Mouse (Mus musculus) left cerebral cortex, postnatal 36 days (tissue): ENCODE measurements around the gene Gsc. TPM values are rescaled to one million over a fixed set of nuclear protein-coding genes. Genes with fewer than 3 reads are reported as not detected.
A peak's percentile ranks its signal among the peaks of the same experiment; 100 is the strongest.

Source experiments
- DNase-seq, 2 experiments: peaks; one replicate each; pipeline ENCODE4 v3.0.0; 2021 to 2022; ENCODE audit warnings: low spot score in 2 of 2, mixed read lengths in 1 of 2
- intact Hi-C: fragments of 180-260 bp; cut with DNase I; formaldehyde crosslinking; loops from one replicate; pipeline ENCODE4 v1.15.1; 2025
- total RNA-seq, 2 experiments: library from RNA; stranded (reverse); gene quantifications; 2 replicates each; pipeline ENCODE4 v1.2.3; 2021

Gene Gsc
- not detected for total RNA-seq

DNA sequence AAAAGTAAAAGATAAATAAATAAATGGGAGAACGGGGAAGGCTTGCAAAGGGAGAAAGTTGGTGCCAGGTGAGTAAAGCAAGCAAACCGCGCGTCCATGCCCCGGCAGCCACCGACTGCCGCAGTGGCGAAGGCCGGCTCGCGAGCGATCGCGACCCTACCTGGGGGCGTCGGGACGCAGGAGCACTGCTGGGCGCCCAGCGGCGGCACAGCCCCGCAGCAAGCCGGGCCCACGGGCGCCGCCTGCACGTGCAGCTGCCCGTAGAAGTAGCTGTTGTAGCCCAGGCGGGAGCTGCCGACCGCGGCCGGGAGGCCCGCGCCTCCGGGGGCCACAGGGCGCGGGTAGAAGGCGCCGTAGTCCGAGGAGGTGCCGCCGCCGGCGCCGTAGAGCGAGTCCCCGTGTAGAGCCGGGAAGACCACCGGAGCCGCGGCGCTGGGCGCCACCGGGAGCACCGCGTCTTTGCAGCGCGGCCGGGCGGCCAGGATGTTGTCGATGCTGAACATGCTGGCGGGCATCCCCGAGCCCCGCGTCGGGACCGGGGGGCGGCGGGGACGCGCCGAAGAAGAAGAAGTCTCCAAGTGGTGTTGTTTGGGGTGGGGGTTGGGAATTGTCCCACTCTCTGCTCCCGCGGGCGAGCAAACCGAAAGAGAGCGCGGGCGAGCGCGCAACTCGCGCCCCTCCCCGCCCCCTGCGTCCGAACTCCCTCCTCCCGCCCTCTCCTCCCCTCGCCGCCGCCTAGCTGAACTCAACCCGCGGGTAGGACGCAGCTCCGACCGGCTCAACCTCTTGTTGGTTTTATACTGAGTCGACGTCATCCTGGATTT lies at the start of gene Gsc:
Gene Gsc, minus strand, starts transcription at position 730 of the 824 bp plus-strand sequence.
- intact Hi-C loops, result loop anchor here (10.0 kb wide), 1 partner anchor 142 kb away; no protein-coding TSS in a partner anchor
- DNase-seq, result peak in 1 of 2 experiments; percentile 6

DNA sequence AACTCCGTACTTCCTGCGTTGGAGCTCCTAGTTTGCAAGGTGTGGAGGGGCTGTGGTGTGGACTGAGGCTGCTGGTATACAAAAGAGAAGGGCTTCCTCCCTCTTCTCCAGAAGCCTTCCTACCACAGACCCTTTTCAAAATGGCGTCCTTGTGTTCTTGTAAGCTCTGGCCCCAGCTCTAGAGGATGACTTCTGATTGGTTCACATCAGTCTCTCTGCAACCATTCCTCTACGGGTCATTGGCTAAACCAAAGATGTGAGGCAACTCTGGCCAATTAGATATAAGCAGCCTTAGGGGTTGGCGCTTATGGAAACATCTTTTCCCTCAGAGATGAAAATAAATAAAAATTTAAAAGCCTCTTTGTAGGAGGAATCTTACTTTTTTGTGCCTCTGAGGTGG lies 46.6 kb upstream of the Gsc start:
- DNase-seq, result no peak
- intact Hi-C loops, result no loop called here

DNA sequence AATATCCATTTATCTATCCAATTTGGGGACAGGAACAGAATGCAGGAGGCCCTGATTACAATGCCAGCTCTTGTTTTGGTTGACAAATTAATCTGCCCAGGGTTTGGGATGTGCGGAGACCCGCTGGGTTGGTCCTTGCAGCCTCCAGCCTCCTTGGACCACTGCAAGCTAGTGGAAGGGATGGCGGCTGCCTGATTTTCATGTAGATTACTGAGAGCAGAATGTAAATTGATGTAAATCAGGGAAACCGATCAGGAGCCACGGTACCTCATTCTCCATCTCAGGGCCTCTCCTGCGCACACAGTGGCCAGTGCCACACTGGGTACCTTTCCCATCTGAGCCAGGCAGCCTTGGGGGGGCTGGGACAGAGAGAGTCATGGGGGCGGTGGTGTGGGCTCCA lies 34.8 kb upstream of the Gsc start:
- intact Hi-C loops, result no loop called here
- no peak for DNase-seq

DNA sequence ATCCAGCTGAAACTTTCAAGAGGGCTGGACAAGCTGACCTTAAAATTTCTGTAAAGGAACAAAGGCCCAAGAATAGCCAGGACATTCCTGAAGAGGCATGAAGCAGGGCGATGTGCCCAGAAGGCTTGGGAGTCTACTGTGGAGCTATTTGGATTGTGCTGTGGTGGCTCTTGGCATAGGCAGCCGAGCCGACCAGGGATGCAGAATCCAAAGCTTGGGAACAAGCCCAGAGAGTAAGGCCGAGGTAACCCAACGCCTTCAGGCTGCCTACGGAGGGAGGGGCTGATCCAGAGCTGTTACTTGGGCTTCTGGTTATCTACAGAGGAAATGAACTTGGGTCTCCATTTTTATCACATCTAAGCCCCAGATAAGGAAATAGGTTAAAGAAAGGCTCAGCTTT lies 18.9 kb upstream of the Gsc start:
- intact Hi-C loops, result no loop called here
- DNase-seq, result peak in 1 of 2 experiments; percentile 7

DNA sequence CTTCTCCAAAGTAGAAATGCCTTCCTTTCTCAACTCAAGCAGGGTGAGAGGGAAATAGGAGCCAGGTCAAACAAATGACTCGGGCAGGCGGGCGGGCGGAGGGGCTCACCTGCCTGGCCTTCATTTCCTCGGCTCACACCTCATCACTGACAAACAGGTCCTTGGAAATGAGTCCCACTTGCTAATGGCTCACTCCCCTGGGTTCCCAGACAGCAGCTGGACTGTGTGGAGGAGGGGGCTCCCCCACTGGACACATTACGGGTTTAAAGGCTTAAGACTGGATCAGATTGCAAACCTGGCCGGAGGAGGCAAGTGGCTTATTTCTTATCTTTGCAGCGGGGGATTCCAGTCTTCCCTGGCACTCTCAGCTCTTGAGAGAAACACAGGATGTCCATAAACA lies 13.1 kb upstream of the Gsc start:
- DNase-seq, result no peak
- intact Hi-C loops, result no loop called here

DNA sequence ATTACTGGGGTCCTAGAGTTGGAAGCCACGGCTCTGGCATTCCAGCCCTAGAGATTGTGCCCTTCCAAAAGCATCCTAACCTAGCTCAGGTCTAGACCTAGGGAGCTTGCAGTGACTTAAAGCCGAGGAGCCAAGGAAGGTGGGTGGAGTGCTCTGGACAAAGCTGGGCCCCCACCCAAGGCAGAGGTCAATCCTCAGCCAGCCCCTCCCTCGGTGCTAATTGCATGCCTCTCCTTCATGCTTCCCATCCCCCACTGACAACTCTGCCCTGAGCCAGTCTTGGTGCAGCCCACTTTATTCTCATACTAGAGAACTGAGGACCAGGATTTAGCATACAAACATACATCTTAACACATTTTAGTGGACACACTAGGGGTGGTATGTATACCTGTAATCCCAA lies 12.0 kb upstream of the Gsc start:
- DNase-seq, result no peak
- intact Hi-C loops, result no loop called here

DNA sequence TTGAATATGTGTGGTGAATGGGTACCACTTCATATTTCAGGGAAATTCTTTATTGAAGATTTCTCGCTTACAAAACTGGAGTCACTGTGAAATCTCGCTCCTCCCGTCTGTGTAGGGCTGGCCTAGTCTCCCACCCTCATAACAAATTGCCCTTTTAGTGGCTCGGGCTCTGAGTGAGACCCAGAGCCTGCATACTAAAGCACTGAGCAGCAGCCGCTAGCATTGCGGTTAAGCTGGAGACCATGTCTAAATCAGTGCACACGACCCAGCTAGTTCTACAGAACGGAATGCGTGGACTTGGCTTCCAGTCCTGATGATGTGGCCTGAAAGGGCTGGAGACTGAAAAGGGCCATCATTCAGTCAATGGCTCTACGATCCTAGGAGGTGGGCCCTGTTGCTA lies 7.9 kb upstream of the Gsc start:
- intact Hi-C loops, result no loop called here
- DNase-seq, result no peak

DNA sequence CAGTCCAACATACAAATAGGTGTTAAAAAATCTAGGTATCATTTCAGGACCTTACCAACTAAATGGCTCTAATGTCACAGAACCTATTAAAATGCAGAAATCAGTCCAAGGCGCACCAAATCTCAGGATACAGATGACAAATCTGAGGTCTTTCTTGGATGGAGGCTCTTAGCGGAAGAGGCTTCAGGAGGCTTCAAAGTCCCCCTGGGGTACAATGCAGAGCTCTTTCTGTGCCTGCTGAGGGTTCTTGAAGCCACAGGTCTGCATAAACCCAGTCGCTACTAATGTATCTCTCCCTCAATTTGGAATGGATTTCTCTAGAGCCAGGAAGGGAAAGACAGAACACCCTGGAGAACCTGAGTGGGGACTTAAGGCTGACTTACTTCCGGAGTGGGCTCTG lies 5.1 kb upstream of the Gsc start:
- intact Hi-C loops, result loop anchor here (10.0 kb wide), 1 partner anchor 137 kb away; no protein-coding TSS in a partner anchor

DNA sequence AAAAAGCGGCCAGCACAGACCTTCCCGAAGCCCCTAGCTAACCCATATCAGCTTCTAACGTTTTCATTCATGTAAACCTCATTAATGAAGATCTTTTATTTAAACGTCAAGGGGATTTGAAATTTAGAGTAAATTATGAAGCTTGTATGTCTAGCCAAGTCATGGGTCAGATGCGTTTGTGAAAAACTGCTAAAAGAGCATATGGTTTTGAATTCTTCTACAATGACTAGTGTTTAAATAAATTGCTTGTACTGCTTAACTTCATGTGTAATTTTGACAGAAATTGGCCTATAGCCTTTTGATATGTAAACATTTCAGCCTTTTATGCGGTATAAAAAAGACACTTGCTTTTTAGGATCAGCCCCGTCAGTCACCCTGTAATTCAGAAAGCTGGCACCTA lies 4.4 kb upstream of the Gsc start:
- intact Hi-C loops, result loop anchor here (10.0 kb wide), 1 partner anchor 137 kb away; no protein-coding TSS in a partner anchor
- DNase-seq, result no peak

More for the DNA sequence above, 5.1 kb upstream of the Gsc start:
- DNase-seq, result no peak

DNA sequence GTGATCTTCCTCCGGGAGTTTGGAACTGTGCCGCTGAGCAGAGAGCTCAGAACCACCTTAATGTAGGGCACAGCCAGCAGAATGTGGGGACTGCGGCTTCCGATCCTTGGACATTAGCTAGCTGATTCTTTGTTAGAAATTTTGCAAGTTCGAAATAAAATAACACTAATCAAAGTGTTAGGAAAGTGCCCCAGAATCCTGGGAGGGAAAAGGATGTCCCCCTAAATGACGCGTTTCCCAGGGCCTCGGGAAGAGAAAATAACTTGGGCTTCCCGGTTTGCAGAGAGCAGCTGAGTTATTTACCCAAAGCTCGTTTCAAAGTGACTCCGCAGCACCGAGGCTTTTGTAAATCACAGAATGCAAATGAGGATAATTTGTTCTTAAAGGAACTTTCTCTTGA lies 3.9 kb upstream of the Gsc start:
- intact Hi-C loops, result loop anchor here (10.0 kb wide), 1 partner anchor 138 kb away; no protein-coding TSS in a partner anchor
- DNase-seq, result peak in 1 of 2 experiments; percentile 3

DNA sequence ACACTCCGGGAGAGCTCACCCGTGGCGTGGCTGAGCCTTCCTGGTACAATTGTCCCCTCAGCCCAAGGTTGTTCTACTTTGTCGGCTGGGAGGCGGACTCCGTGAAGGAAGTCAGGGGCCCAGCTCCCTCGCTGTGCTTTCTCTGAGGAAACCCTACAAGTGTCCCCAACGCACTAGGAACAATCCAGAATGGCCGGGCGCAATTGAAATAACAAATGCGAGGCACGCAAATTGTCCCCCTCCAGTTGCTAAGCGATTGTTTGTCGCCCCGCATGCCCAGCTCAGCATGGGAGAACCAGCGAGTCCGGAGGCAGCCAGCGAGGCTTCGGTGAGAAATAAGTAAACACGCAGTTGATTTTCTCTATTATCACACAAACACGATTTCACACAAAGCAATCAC lies 2.8 kb upstream of the Gsc start:
- intact Hi-C loops, result loop anchor here (10.0 kb wide), 1 partner anchor 139 kb away; no protein-coding TSS in a partner anchor
- DNase-seq, result peak in 1 of 2 experiments; percentile 4

DNA sequence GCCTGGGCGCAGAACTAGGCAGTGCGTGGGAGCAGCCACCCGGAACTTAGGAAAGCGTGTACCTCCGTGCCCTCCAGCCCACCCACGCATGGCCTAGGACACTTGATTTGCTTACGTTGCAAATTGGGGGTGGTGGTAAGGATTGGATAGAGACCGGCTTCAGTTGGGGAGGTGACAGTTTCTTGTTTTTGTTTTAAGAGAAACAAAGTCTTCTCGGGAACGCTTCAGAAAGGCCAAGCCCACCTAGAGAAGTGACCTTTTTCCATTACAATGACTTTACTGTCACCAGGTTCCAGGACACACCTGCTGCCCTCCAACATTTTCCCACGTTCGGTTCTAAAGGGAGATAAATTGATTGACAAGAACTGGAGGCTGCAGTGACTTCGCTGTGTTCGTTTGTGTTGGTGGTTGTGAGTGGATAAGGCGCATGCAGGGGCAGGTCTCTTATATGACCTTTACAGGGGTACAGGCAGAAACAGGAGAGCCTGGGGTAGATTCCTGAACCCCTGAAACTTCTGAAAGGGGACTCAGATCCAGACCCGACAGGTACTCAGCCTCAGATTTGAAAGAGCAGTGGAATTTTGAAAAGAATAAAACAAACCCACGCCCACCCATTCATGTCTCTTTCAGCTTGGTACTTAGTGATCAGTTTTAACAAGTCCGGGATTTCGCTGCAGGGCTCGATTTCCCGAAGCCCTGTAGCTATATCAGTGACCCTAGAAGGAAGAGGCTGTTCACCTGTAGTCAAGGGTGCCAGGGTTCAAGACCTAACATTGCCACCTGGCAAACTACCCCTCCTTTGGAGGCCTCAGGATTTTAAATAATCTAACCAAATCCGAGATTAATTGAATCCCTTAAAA lies 2.0 kb upstream of the Gsc start:
- intact Hi-C loops, result loop anchor here (10.0 kb wide), 1 partner anchor 140 kb away; no protein-coding TSS in a partner anchor
- DNase-seq, result peak in 1 of 2 experiments; percentile 4

DNA sequence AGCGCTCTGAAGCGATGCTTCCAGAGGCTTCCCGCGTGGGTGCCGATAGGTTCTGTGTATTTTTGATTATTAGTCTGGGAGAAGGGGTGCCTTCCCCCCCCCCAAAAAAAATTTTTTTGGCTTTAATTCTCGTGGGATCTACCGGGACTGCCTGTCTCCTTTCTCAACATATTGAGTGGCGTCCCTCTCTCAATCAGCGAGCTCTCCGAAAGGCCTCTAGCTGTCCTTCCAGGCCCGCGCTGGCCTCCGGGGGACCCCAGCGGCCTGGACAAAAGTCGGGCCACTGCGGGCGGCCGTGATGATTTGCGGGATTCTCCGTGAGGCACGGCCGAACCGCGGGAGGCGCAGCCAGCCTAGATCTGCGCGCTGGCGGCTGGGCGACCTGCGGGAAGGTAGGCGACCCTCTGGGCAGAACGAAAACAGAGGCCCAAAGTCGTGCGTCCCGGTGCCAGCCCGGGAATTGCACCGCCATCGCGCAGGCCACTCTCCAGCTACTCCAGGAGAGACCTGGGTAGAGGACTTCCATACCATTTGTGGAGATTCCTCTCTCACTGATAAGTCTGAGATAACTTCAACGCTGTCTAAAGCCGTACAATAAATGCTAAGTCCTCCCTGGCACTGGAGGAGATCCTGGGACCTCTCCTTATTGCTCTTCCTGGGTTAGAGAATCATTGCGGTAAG lies 1.2 kb upstream of the Gsc start:
- peak; percentile 13 to 20 for DNase-seq
- intact Hi-C loops, result loop anchor here (10.0 kb wide), 1 partner anchor 140 kb away; no protein-coding TSS in a partner anchor

DNA sequence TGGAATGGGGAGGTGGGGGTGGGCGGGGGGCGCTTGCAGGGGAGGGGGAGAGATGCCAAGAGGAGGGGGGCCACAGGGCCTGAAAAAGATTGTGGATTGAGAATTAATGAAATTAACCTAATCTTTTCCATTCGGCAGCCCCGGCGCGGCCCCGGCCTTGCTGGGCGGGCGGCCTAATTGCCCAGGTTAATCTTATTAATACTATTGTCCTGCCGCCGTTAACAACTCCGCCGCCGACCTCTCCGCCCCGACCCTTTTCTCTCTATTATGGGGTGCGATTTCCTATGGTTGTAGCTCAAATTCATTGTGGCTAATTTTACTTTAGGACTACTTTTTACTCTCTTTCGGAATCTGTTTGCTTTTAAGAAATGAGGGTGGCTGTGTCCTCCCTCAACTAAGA lies 362 bp upstream of the Gsc start:
- DNase-seq, result no peak
- intact Hi-C loops, result loop anchor here (10.0 kb wide), 1 partner anchor 141 kb away; no protein-coding TSS in a partner anchor

DNA sequence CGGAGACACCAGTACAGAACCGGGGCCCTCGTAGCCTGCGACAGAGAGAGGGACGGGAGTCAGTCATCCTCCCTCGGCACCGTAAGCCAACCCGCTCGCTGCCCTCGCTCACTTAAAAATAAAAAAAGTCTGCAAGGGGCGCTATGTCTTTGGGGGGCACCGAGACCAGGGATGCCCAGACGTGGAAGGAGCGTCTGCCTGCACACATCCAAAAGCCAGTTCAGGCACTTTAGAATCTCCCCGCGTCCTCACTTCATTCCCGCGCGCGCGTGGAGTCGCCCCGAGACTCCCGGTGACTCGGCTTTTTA lies 958 bp downstream of the Gsc start:
- intact Hi-C loops, result loop anchor here (10.0 kb wide), 1 partner anchor 143 kb away; no protein-coding TSS in a partner anchor
- peak in 1 of 2 experiments; percentile 7 for DNase-seq

DNA sequence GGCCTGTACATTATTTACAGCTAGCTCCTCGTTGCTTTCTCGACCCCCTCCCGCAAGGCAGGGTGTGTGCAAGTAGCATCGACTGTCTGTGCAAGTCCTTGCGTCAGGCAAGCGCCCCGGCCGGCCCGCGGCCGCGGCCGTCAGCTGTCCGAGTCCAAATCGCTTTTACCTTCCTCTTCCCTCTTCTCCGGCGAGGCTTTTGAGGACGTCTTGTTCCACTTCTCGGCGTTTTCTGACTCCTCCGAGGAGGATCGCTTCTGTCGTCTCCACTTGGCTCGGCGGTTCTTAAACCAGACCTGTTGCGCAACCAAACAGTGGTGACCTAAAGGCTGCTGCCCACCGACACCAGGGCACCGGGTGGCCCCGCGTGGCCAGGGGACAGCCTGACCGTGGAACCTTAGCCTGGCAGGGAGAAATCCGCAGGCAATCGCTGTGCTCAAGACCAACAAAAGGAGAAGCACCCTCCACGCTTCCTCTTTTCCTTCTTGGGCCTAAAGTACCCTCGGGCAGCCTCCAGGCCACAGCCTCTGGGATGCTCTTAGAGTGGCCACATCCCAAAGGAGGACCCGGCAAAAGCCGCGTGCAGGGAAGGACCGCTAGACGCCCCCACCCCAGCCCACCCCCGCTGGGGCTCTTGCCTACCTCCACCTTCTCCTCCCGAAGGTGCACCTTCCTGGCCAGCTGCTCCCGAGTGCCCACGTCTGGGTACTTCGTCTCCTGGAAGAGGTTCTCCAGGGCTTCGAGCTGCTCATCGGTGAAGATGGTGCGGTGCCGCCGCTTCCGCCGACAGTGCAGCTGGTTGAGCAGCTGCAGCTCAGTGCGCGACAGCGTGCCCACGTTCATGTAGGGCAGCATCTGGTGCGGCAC lies 1.5 kb downstream of the Gsc start:
- intact Hi-C loops, result loop anchor here (10.0 kb wide), 1 partner anchor 143 kb away; no protein-coding TSS in a partner anchor
- DNase-seq, result no peak

DNA sequence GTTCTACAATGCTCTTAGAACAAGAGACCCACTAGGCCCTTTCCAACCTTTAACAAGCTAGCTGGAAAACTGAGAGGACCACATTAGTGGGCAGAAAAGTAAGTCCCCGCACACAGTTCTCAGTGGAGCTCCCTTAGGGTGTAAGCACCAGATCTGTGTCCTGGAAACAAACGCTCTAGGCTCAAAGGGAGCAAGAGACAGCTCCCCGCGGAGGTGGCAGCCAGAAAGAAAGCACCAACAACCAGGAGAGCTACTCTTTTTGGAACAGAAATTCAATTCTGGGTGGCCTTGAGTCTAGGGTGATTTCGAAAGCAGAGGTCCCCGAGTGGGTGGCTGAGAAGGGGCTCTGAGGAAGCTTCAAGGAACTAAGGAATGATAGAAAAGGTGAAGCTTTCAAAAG lies 2.5 kb downstream of the Gsc start:
- intact Hi-C loops, result loop anchor here (10.0 kb wide), 1 partner anchor 144 kb away; no protein-coding TSS in a partner anchor
- no peak for DNase-seq

DNA sequence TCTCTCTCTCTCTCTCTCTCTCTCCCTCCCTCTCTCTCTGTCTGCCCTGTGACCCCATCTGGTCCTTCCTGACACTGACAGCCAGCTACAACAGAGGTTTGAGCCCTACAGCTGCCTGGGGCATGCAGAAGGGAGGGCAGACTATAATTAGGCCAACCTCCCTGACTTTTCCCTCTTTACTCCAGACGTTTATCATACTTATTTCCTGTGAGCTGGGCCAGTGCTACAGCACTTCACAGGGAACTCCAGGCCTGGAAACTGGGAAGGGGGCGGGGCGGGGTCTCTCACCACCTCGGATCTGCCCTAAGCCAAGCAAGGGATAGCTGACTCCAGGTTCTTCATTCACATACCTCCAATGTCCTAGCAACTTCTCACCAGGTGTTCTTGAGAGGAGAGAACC lies 4.3 kb downstream of the Gsc start:
- intact Hi-C loops, result no loop called here

DNA sequence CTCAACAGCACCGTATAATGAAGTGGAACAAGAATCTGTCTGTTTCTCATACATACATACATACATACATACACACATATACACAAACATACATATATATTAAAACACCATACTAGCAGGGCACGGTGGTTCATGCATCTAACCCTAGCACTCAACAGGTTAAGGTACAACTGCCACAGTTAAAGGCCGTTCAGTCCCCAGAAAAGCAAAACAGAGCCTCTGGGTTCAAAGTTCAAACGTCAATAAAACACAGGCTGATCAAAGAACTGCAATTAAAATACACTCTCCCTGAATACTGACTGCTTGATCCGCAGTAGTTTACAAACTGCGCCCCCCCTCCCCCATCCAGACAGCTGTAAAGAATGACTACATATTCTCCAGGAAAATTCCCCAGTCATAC lies 5.8 kb downstream of the Gsc start:
- DNase-seq, result no peak
- intact Hi-C loops, result no loop called here

More for the DNA sequence above, 4.3 kb downstream of the Gsc start:
- DNase-seq, result no peak
